Mouse (Mus musculus): Measurements from ENCODE around the gene Plxna2. TPM values are rescaled to one million over a fixed set of nuclear protein-coding genes. Genes with fewer than 3 reads are reported as not detected.

The Plxna2 gene
- total RNA-seq, 4 experiments from 2014 or later, result 81.1 to 87.8 (median 82.6) TPM

- no peak for DNase-seq (ENCODE audit: low spot score in 2 of 2)
These were observed 42.6 kb downstream of the Plxna2 start for GRCm38 (mm10) chr1:194660426-194661119.

GRCm38 (mm10) chr1:194663021-194663420 is 45.0 kb downstream of the Plxna2 start:
- no peak for DNase-seq (ENCODE audit: low spot score in 2 of 2)

GRCm38 (mm10) chr1:194665715-194666114 is 47.7 kb downstream of the Plxna2 start:
- no peak for DNase-seq (ENCODE audit: low spot score in 2 of 2)

- DNase-seq (ENCODE audit: low spot score in 2 of 2), result no peak
These were observed 53.9 kb downstream of the Plxna2 start for GRCm38 (mm10) chr1:194671783-194672524.

- DNase-seq (ENCODE audit: low spot score in 2 of 2), result no peak
These were observed 54.5 kb downstream of the Plxna2 start for GRCm38 (mm10) chr1:194672525-194672894.

- DNase-seq (ENCODE audit: low spot score in 2 of 2), result no peak
These were observed 55.2 kb downstream of the Plxna2 start for GRCm38 (mm10) chr1:194673229-194673628.

- DNase-seq (ENCODE audit: low spot score in 2 of 2), result no peak
These were observed 57.3 kb downstream of the Plxna2 start for GRCm38 (mm10) chr1:194675106-194675890.

- no peak for DNase-seq (ENCODE audit: low spot score in 2 of 2)
These were observed 57.8 kb downstream of the Plxna2 start for GRCm38 (mm10) chr1:194675891-194676200.

- no peak for DNase-seq (ENCODE audit: low spot score in 2 of 2)
These were observed 59.9 kb downstream of the Plxna2 start for GRCm38 (mm10) chr1:194677878-194678277.

GRCm38 (mm10) chr1:194679147-194679546 is 61.1 kb downstream of the Plxna2 start:
- no peak for DNase-seq (ENCODE audit: low spot score in 2 of 2)

- DNase-seq (ENCODE audit: low spot score in 2 of 2), result no peak
These were observed 62.1 kb downstream of the Plxna2 start for GRCm38 (mm10) chr1:194680136-194680535.

GRCm38 (mm10) chr1:194682021-194682420 is 64.0 kb downstream of the Plxna2 start:
- DNase-seq (ENCODE audit: low spot score in 2 of 2), result peak; percentile 37 to 91

- DNase-seq (ENCODE audit: low spot score in 2 of 2), result no peak
These were observed 65.1 kb downstream of the Plxna2 start for GRCm38 (mm10) chr1:194683132-194683531.

GRCm38 (mm10) chr1:194685896-194686295 is 67.9 kb downstream of the Plxna2 start:
- DNase-seq (ENCODE audit: low spot score in 2 of 2), result peak in 1 of 2 experiments; percentile 71

GRCm38 (mm10) chr1:194687746-194688145 is 69.7 kb downstream of the Plxna2 start:
- DNase-seq (ENCODE audit: low spot score in 2 of 2), result no peak

- DNase-seq (ENCODE audit: low spot score in 2 of 2), result no peak
These were observed 70.1 kb downstream of the Plxna2 start for GRCm38 (mm10) chr1:194688161-194688560.

GRCm38 (mm10) chr1:194693063-194693462 is 75.0 kb downstream of the Plxna2 start:
- no peak for DNase-seq (ENCODE audit: low spot score in 2 of 2)

- DNase-seq (ENCODE audit: low spot score in 2 of 2), result no peak
These were observed 75.5 kb downstream of the Plxna2 start for GRCm38 (mm10) chr1:194693488-194693887.

GRCm38 (mm10) chr1:194694805-194695204 is 76.8 kb downstream of the Plxna2 start:
- no peak for DNase-seq (ENCODE audit: low spot score in 2 of 2)

GRCm38 (mm10) chr1:194697439-194697838 is 79.4 kb downstream of the Plxna2 start:
- no peak for DNase-seq (ENCODE audit: low spot score in 2 of 2)

GRCm38 (mm10) chr1:194699321-194699720 is 81.3 kb downstream of the Plxna2 start:
- DNase-seq (ENCODE audit: low spot score in 2 of 2), result no peak

- peak in 1 of 2 experiments; percentile 55 for DNase-seq (ENCODE audit: low spot score in 2 of 2)
These were observed 85.2 kb downstream of the Plxna2 start for GRCm38 (mm10) chr1:194703235-194703634.

All from left cerebral cortex, adult 8-10 months (tissue).